12 mouse cellular contexts compared by ENCODE assay signal in the genomic region with DNA sequence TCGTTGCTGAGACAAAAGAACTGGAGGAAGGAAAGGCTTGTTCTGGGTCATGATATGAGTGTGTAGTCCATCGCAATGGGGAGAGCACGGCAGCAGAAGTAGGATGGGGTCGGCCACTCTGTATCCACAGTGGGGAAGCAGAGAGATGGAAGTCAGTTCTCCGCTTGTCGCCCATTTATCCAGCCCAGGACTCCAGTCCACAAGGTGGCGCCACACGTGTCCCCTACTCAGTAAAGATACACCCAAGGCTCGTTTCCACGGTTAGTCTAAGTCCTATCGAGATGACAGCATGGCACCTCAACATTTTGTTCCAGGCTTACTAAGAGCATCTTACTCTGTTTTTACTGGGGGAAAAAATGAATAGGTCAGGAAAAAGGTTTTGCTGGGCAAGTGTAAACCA. TPM values are rescaled to one million over a fixed set of nuclear protein-coding genes. Genes with fewer than 3 reads are reported as not detected.
DNase-seq lines count a peak whose midpoint lies in the region; ATAC-seq and TF ChIP-seq lines count a peak whose summit lies in the region.
"Had no signal": no experiment of that assay in that cellular context is flagged by ENCODE, and none has a peak within 500 bp of the region (broad histone marks: within the 10 kb centered on the region; RNA-seq: fewer than 3 reads in every experiment).

No protein-coding gene starts in this region.

- no peaks in the 10 kb centered on the region for H3K9me3 ChIP-seq in midbrain, postnatal 0 days (ENCODE audit: low read length)
- no peaks in the 10 kb centered on the region for H3K9me3 ChIP-seq in midbrain, embryonic 10.5 days (replicated peaks)

- no peak overlapping the region for H3K27ac ChIP-seq in midbrain, postnatal 0 days (ENCODE audit: low read depth, low read length)
- H3K27ac ChIP-seq in midbrain, embryonic 10.5 days (replicated peaks) = no peak overlapping the region

- no peak for ATAC-seq in midbrain, postnatal 0 days (ENCODE audit: low FRiP score)
- peak; percentile 73; the same call in 1 of the 2 replicates for ATAC-seq in common myeloid progenitor, adult 5-6 weeks (replicated peaks; ENCODE audit: low read depth, poor library complexity, severe bottlenecking)
- no peak for ATAC-seq in monocyte, adult 5-6 weeks (replicated peaks; ENCODE audit: insufficient number of reproducible peaks, low FRiP score, low TSS enrichment, poor library complexity, severe bottlenecking)

- H3K27me3 ChIP-seq in midbrain, postnatal 0 days (ENCODE audit: insufficient read depth, low read length) = no peaks in the 10 kb centered on the region
- H3K27me3 ChIP-seq in midbrain, embryonic 10.5 days (ENCODE audit: low read depth, poor library complexity, severe bottlenecking) = 0 out of 2 replicates have a peak, but pooled peaks cover 13% of the 10 kb centered on the region

- 88% methylated on average over 11 of the region's 11 CpGs for WGBS in midbrain, postnatal 0 days
- 87% methylated on average over 11 of the region's 11 CpGs for WGBS in midbrain, embryonic 10.5 days

- no peak overlapping the region for H3K4me3 ChIP-seq in midbrain, postnatal 0 days (ENCODE audit: low read depth, low read length)
- no peak overlapping the region for H3K4me3 ChIP-seq in midbrain, embryonic 10.5 days
- H3K4me3 ChIP-seq: myocyte had no signal

- H3K4me2 ChIP-seq in midbrain, postnatal 0 days (ENCODE audit: low read depth, low read length, poor library complexity, severe bottlenecking) = no peak overlapping the region

- no peak overlapping the region for H3K9ac ChIP-seq in midbrain, postnatal 0 days (replicated peaks; ENCODE audit: low read length, poor library complexity, severe bottlenecking)

- no peaks in the 10 kb centered on the region for H3K4me1 ChIP-seq in midbrain, postnatal 0 days (ENCODE audit: insufficient read depth, low read length)
- no peaks in the 10 kb centered on the region for H3K4me1 ChIP-seq in midbrain, embryonic 10.5 days

- peak; percentile 24; the same call in 1 of the 2 replicates for TF ChIP-seq CTCF in midbrain, postnatal 0 days (IDR thresholded peaks at IDR 0.05)

- peak; percentile 28 for DNase-seq in gastrocnemius, postnatal 10 days
- DNase-seq in gastrocnemius, postnatal 4 days (ENCODE audit: low spot score in 2 of 2) = no peak
- no peak for DNase-seq in midbrain, postnatal 0 days (ENCODE audit: low spot score)
- no peak for DNase-seq in midbrain, embryonic 10.5 days (ENCODE audit: low spot score)
- peak; percentile 38 for DNase-seq in thymus, postnatal 14 days
- no peak for DNase-seq in right cerebral cortex, postnatal 10 days (ENCODE audit: low spot score in 2 of 2)

- H3K36me3 ChIP-seq in midbrain, postnatal 0 days (ENCODE audit: insufficient read depth, low read length) = no peaks in the 10 kb centered on the region
- no peaks in the 10 kb centered on the region for H3K36me3 ChIP-seq in midbrain, embryonic 10.5 days

RNA-seq across cellular contexts. Expression of a gene that starts 20.0 kb away (rescaled TPM):
- 10 to 100 TPM; 21.9 to 25.9 TPM for total RNA-seq in gastrocnemius, postnatal 10 days (2021)
- total RNA-seq in gastrocnemius, postnatal 4 days (2021) = 10 to 100 TPM; 22.7 to 32.4 TPM
- total RNA-seq in midbrain, postnatal 0 days (2014; rRNA removed) = 94.1 and 161 TPM in 2 replicates
- polyA plus RNA-seq in midbrain, postnatal 0 days (2015; fragmentation: Nextera tagmentation; extraction: Ambion mirVana) = 147 and 157 TPM in 2 replicates
- polyA plus RNA-seq in midbrain, embryonic 10.5 days (2016; fragmentation: Nextera tagmentation; extraction: Ambion mirVana) = 97.8 and 106 TPM in 2 replicates
- total RNA-seq in common myeloid progenitor, adult 5-6 weeks (2017) = 71.7 and 90.8 TPM in 2 replicates
- 31.7 to 52.4 TPM (median 43.6 TPM) in 3 replicates for total RNA-seq in monocyte, adult 5-6 weeks (2017)

RNA-seq across cellular contexts. Expression of a gene that starts 20.7 kb away (rescaled TPM):
- not detected for total RNA-seq in gastrocnemius, postnatal 10 days (2021)
- total RNA-seq in gastrocnemius, postnatal 4 days (2021) = not detected
- total RNA-seq in midbrain, postnatal 0 days (2014; rRNA removed) = 0.14 TPM in 1 of 2 replicates, not detected in the other
- 0.09 and 0.23 TPM in 2 replicates for polyA plus RNA-seq in midbrain, postnatal 0 days (2015; fragmentation: Nextera tagmentation; extraction: Ambion mirVana)
- not detected in 2 replicates for polyA plus RNA-seq in midbrain, embryonic 10.5 days (2016; fragmentation: Nextera tagmentation; extraction: Ambion mirVana)
- total RNA-seq in common myeloid progenitor, adult 5-6 weeks (2017) = not detected in 2 replicates
- total RNA-seq in monocyte, adult 5-6 weeks (2017) = not detected in 3 replicates
- total RNA-seq: heart, postnatal 25 days; left cerebral cortex, postnatal 36 days had no signal
- polyA plus RNA-seq: embryonic facial prominence, embryonic 11.5 days had no signal

RNA-seq across cellular contexts. Expression of a gene that starts 48.6 kb away (rescaled TPM):
- 1 to 10 TPM; 4.5 to 7.4 TPM for total RNA-seq in gastrocnemius, postnatal 10 days (2021)
- total RNA-seq in gastrocnemius, postnatal 4 days (2021) = 1 to 10 TPM; 4.9 to 5.1 TPM
- total RNA-seq in midbrain, postnatal 0 days (2014; rRNA removed) = 9.4 and 9.6 TPM in 2 replicates
- polyA plus RNA-seq in midbrain, postnatal 0 days (2015; fragmentation: Nextera tagmentation; extraction: Ambion mirVana) = 7.5 and 8.5 TPM in 2 replicates
- 1.8 and 2.1 TPM in 2 replicates for polyA plus RNA-seq in midbrain, embryonic 10.5 days (2016; fragmentation: Nextera tagmentation; extraction: Ambion mirVana)
- 0.05 TPM in 1 of 2 replicates, not detected in the other for total RNA-seq in common myeloid progenitor, adult 5-6 weeks (2017)
- 1.2 to 1.3 TPM in 2 of 3 replicates, not detected in the other for total RNA-seq in monocyte, adult 5-6 weeks (2017)

Comparison
In these comparisons a context has a peak if more than half of its experiments do, and no peak if none do; other contexts are left out.
1. DNase-seq: peak in gastrocnemius, postnatal 10 days (single experiment) and thymus, postnatal 14 days (single experiment); none in gastrocnemius, postnatal 4 days (0 of 2), midbrain, postnatal 0 days (single experiment), midbrain, embryonic 10.5 days (single experiment) and right cerebral cortex, postnatal 10 days (0 of 2).